Mouse (Mus musculus) fibroblast of lung, adult 2 months (primary cell): ENCODE data around the gene Specc1.

Experiments
- DNase-seq: peaks from one replicate; pipeline ENCODE4 v3.0.0-alpha.2; 2011; ENCODE audit warnings: low read depth

Specc1 gene

DNA sequence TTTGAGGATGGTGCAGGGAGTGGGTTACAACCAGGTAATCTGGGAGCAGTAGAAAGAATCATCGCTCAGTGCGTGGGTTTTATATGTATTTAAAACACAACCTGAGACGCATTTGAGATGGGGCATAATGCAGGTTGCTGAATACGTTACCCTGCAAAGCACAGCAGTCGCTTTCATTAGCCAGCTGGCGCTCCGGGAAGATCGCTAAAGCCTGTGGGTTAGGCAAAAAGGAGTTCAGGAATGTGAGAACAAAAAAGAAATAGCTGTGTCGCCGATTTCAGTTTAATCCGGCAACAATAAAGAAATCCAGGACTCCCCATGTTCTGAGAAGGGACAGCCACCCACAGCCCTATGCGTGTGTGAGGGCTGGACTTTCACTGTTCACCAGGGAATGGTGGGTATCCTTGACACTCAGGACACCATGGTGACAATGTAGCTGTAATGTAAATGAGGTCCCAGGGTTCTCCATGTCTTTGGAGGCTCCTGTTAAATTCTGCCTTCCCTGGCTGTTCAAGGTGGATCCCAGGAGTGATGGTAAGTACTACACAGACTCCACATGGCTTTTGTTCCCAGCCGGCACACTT is 58.6 kb downstream of the Specc1 start:
- no peak for DNase-seq

- DNase-seq: no peak
Measured at GRCm38 (mm10) chr11:62016985-62017384, 60.4 kb downstream of the Specc1 start.

- DNase-seq: no peak
Measured at GRCm38 (mm10) chr11:62018315-62019205, 62.0 kb downstream of the Specc1 start.

- no peak for DNase-seq
Measured at GRCm38 (mm10) chr11:62019857-62020256, 63.3 kb downstream of the Specc1 start.

DNA sequence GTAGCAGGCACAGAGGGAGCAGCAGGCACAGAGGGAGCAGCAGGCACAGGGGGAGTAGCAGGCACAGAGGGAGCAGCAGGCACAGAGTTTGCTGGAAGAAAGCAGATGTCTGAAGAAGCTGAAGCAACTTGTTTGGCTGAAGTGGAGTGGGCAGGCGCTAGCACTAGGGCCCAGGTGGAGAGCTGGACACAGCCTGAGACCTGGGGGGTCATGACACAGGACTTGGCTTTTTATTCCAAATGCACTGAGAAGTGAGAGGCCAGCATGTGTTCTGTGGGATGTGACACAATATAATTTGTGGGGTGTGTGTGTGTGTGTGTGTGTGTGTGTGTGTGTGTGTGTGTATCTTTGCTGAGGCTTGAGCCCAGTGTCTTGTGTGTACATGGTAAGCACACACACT is 64.3 kb downstream of the Specc1 start:
- no peak for DNase-seq

DNA sequence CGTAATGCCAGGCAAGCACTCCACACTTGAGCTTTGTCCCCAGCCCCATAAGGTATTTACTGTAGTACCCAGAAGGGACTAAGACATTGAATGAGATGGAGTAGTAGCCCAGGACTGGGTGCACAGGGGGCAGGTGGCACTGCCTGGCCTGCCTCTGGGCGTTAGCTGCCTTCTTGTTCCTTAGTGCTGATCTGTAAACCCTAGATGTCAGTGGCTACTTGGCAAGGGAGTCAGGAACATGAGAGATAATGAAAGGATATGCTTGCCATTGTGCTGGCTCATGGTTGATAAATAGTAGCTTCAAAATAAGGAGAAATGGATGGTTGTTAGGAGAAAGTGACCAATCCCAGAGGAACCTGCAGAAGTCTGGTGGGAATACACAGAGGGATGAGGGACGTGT is 65.5 kb downstream of the Specc1 start:
- no peak for DNase-seq

DNA sequence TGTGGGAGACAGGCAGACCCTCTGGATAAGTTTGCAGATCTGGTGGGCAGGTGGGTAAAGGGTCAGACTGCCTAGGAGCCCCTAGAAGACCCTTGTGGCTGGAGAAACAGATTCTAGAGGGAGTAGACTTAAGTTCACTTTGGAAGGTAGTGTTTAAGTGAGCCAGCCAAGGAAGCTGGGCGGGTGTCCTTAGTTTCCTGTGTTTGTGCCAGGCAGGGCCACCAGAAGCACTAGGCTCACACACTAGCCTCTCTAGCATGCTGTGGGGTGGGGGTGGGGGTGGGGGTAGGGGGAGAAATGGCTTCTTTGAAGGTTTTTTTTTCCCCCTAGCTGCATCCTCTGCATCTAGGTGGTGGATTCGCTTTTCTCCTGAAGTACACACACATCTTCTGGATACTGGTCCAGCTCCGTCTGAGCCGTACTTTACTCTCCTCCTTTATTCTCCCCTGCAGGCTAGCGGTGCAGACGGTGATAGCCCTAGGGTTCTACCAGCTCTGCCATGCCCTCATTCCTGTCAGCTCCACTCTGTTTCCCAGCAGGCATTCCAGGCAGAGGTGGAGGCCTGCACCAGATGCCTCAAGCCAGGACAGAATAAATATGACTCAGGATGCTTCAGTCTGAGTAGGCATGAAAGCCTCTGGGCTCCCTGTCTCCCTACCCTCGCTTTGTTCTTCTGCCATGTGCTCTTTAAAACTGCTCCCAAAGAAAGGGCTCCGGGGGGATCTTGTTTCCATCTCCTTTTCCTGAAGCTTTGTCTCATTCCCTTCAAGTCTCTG is 66.3 kb downstream of the Specc1 start:
- DNase-seq: no peak

DNA sequence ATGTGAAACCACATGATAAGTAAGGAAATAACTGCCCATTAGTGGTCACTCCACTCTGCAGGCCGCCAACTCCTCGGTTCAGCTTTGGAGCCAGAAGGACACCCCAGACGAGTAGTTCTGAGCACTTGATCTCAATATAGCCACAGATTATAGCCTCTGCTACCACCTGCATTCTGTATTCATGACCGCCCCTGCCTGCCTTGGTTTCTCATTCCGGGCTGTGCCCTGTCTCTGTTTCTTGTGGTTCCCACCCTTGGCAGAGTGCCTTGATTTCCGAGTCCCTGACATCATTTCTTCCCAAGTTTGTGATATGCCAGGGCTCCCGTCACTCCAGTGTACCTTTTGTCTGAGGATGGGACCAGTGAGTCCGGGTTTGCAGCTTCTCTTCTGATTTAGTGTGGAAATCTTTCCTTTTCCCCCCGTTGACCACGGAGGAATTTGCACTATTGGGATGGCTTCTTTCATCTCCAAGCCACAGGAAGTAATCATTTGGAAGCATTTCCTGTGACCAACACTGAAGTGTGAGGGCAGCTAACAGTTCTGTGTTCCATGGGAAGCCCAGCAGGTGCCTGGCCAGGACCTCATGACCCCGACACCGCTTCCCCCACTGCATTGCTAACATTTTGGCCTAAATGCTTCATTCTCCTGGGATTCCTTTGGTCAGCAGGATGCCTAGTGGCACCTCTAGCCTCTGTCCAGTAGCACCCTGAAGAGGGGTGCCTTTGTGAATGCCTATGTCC is 67.1 kb downstream of the Specc1 start:
- DNase-seq: no peak

DNA sequence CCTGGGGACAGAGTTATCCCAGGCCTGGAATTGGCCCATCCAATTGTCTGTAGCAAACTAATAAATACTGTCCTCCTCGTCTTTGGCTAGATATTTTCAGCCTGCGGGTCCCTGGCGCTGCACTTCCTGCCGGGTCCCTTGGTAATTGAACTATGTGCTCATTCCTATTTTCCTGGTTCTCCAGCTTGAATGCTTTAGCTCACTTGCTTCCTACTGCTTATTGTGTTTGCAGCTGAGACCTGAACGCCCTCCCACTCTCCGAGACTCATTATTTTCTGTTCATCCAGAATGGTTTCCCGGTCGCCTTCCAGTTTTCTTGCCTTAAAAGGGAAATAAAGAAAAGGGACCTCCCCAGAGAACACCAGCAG is 67.7 kb downstream of the Specc1 start:
- no peak for DNase-seq

DNA sequence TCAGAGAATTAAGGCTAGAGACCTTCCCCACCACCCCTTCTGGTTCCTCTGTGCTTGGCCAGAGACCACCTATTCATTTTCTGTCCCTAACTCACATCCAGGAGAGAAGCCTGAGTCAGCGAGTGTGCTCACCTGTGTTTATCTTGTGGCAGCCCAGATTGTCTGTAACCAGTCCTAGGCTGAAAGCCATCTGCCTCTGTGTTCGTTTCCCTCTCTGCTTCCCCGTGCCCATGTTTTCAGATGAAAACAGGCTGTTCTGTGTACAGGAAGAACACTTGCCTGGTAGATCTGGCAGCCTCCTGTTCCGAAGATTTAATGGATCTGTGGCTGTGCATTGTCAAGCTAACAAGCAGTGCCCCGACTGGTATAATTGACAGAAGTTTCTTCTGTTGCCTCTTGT is 68.4 kb downstream of the Specc1 start:
- DNase-seq: no peak

DNA sequence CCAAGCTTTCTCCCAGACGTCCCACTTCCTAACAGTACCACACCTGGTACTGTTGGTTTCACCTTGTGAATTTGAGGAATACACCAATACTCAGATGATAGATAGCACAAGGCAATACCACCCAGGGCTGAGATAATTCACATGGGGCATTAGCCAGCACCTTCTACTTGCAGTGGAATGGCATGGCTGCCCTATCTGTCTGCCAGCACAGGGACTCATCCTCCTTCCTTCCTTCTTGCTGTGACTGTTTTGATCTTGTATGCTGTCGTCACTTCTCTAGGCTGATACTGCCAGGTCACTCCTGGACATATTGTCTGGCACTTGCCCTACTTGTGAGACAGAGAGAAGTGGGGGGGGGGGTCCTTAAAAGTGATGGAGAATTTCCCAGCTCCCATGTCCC is 69.2 kb downstream of the Specc1 start:
- DNase-seq: no peak

DNA sequence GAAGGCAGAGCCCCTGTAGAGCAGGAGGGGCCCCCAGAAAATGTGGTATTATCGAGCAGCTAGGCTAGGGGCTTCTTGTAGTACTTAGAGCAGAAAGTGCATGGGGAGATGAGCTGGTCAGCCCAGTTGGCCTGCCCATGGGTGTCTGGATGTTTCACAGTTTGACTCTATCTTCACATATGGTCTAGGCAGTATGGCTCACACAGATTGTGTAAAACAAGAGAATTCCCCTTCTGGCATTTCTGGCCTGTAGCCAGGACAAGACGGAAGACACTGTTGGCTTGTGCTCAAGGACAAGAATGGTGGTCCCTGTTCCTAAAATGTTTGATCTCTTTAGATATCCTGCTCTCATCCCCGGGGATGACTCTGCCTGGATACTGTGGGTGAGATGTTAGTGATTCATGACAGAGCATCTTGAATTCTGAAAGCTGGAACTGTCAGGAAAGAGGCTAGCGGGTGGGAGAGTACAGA is 69.8 kb downstream of the Specc1 start:
- DNase-seq: no peak

DNA sequence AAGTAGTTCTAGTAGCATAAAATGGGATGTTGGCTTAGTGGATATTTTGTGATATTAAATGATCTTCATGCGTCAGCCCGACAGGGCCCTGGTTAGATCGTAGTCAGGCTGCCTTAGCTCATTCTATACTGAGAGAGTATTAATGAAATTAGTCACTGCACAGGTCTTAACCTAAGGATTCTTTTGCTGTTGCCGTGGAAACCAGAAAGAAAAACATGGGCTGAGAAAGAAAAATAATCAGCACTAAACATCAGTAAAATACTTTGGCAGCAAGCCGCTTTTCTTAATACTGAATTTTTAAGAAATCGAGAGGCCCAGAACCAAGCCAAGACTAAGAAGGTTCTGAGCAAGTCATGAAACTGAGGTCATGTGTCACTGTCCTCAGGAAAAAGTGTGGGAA is 70.7 kb downstream of the Specc1 start:
- no peak for DNase-seq

DNA sequence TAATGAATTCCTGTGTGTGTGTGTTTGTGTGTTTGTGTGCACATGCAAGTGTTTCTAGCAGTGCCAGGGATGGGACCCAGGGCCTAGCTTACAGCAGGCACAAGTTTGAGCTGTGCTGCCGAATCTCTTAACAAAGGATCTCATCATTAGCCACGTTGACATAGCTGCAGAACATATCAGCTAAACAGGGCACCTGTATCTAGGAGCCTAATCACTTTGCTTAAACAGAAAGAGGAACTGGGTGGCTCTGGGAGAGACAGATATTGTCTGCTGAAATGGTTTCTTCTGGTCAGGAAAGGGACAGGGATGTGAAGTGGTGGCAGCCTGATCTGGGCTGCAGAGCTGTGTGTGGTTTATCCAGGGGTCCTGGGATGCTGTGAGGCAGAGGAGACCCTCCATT is 71.1 kb downstream of the Specc1 start:
- no peak for DNase-seq

DNA sequence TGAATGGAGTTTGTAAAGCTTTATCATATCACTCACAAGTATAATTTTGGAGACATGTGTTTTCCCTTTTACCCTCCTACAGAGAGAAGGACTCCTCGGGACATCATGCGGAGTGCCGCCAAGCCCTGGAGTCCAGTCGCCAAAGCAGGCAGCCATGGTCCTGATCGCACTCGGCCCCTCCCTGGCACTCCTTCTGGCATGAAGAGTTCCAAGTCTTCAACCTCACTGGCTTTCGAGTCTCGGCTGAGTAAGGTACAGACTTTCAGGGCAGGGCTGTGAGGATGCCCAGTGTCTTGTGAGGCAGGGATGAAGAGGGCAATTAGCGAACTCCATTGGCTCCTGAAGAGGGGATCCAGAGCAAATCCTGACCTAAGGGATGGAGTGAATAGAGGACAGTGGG is 72.6 kb downstream of the Specc1 start:
- no peak for DNase-seq

- no peak for DNase-seq
Measured at GRCm38 (mm10) chr11:62034564-62034963, 78.0 kb downstream of the Specc1 start.

DNA sequence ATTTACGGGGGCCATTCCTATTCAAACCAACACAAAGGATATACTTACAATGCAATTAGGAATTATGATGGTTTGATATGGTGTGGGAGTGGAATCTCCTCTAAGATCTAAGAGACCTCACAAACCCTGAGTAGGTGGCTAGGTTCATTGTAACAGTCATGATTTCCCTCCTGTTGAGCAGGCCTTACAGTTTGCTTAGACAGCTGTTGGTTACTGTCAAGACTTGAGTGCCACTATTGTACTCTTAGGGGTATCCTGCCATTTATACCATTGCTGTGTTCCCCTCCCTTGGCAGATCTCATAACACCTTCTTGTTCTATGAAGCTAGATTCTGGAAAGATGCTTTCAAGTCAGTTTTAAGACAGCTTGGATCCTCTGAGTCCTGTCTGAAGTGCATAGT is 78.7 kb downstream of the Specc1 start:
- no peak for DNase-seq

DNA sequence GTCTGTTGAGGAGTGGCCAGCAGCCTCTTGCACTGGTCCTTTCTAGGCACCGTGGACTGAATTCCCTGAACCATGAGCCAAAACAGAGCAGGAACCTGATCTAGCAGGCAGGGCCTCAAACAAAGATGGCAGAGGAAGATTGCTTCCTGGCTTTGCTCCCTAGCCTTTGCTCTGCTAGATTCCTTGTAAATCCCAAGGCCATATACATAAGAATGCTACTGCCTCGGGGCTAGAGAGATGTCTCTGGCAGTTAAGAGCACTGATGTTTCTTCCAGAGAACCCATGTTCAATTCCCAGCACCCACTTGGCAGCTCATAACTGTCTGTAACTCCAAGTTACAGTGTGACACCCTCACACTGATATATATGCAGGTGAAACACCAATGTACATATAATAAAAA is 83.6 kb downstream of the Specc1 start:
- DNase-seq: no peak

GRCm38 (mm10) chr11:62044627-62045026 is 88.1 kb downstream of the Specc1 start:
- no peak for DNase-seq

DNA sequence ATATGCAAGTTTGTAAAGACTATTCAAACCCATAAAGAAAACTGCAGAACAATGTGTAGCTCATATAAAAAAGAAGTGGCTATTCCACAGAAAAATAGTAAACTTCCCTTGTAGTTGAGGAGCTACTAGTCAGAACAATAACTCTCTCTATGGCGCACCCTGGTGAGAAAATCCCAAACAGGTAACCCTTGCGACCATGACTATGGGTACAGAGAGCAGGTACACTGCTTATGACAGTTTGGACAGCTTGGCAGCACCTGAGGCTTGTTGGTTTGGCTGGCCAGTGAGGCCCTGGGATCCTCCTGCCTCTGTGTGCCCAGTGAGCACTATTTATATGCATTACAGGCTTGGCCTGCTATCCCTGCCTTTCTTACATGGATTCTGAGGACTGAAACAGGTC is 89.4 kb downstream of the Specc1 start:
- no peak for DNase-seq

GRCm38 (mm10) chr11:62047817-62048640 is 91.5 kb downstream of the Specc1 start:
- DNase-seq: peak; percentile 59
